Mouse (Mus musculus) brain, embryonic 14.5 days (tissue): Measurements from ENCODE around the gene Cblc.

ENCODE experiments used
- CTCF ChIP-seq: fragments of 200-500 bp; IDR thresholded peaks from 2 replicates; pipeline ENCODE4 v1.5.1; 2012; ENCODE audit warnings: inconsistent platforms, mild to moderate bottlenecking, moderate library complexity, borderline replicate concordance; ENCODE audit not compliant: insufficient read depth, insufficient read length; ENCODE audit errors: extremely low read depth
- POLR2A ChIP-seq: fragments of 200-500 bp; IDR thresholded peaks from 2 replicates; pipeline ENCODE4 v1.6.1; 2012; ENCODE audit warnings: mild to moderate bottlenecking, inconsistent platforms, borderline replicate concordance; ENCODE audit not compliant: poor library complexity, insufficient read depth, insufficient read length, severe bottlenecking; ENCODE audit errors: extremely low read depth

- TF ChIP-seq CTCF (no peak), POLR2A (no peak)
Measured at GRCm38 (mm10) chr7:19763829-19764477, 32.7 kb downstream of the Cblc start.
